Mouse (Mus musculus): ENCODE measurements around the gene Spryd3. TPM values are rescaled to one million over a fixed set of nuclear protein-coding genes. Genes with fewer than 3 reads are reported as not detected.
"Not testable (repeated sequence)": the region's sequence is repeated elsewhere in the genome, so short reads cannot be mapped to it uniquely, and the experiment has no call there.

Spryd3 gene
- polyA plus RNA-seq, 1 experiment: 26.0 TPM

- WGBS: 41% methylated on average over 2 of the region's 2 CpGs
- Histone ChIP-seq H3K27ac (ENCODE audit: insufficient read depth, low read length) (no peak overlapping the region), H3K36me3 (ENCODE audit: control insufficient read depth, insufficient read depth, low read length) (peaks cover 20% of the 10 kb centered on the region), H3K27me3 (ENCODE audit: control insufficient read depth, insufficient read depth, low read length) (no peaks in the 10 kb centered on the region), H3K4me1 (ENCODE audit: control insufficient read depth, insufficient read depth, insufficient read length) (0 out of 2 replicates have a peak, but pooled peaks cover under 1% of the 10 kb centered on the region), H3K4me3 (ENCODE audit: extremely low read depth, insufficient read depth, insufficient read length) (no peak overlapping the region)
- TF ChIP-seq CTCF (IDR thresholded peaks at IDR 0.05; ENCODE audit: extremely low read depth, insufficient read depth, insufficient read length, insufficient replicate concordance) (no peak), POLR2A (IDR thresholded peaks at IDR 0.05; ENCODE audit: low read depth, low read length) (no peak)
- DNase-seq (ENCODE audit: low read depth in 1 of 2, low spot score in 2 of 2): no peak
Measured at GRCm38 (mm10) chr15:102080429-102080828, 55.6 kb downstream of the Spryd3 start.

DNA sequence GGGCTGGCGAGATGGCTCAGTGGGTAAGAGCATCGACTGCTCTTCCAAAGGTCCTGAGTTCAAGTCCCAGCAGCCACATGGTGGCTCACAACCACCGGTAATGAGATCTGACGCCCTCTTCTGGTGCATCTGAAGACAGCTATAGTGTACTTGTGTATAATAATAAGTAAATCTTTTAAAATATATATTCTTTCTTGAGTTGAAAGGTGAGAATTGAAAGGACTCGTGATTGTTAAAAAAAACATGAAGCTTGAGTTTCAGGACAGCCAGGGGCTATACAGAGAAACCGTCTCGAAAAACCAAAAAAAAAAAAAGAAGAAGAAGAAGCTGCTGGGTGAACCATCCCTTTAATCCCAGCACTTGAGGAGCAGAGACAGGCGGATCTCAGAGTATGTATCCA lies 56.1 kb downstream of the Spryd3 start:
- not testable (repeated sequence) for DNase-seq (ENCODE audit: low read depth in 1 of 2, low spot score in 2 of 2); H3K27ac ChIP-seq (ENCODE audit: insufficient read depth, low read length); H3K27me3 ChIP-seq (ENCODE audit: control insufficient read depth, insufficient read depth, low read length); H3K4me1 ChIP-seq (ENCODE audit: control insufficient read depth, insufficient read depth, insufficient read length); H3K4me3 ChIP-seq (ENCODE audit: extremely low read depth, insufficient read depth, insufficient read length)
- WGBS: 69% methylated on average over 8 of the region's 8 CpGs
- peaks cover 18% of the 10 kb centered on the region for H3K36me3 ChIP-seq (ENCODE audit: control insufficient read depth, insufficient read depth, low read length)

DNA sequence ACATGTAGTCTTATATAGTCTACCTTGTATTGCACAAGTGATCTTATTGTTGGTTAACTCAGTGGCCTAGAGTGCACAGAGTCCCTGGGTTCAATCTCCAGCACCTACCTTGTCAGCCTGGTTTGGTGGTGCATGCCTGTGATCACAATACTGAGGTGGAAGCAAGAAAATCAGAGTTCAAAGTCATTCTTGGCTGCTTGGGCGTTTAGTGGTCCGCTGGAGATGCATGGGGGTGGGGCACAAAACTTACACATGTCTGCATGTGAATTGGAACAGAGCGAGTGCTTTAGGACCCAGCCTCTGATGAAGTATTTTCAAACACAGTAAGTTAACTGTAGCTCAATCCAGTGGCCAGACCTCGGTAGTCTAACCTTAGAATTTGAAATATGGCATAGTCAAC lies 56.8 kb downstream of the Spryd3 start:
- no peak for DNase-seq (ENCODE audit: low read depth in 1 of 2, low spot score in 2 of 2)
- Histone ChIP-seq H3K4me1 (ENCODE audit: control insufficient read depth, insufficient read depth, insufficient read length) (0 out of 2 replicates have a peak, but pooled peaks cover 5% of the 10 kb centered on the region), H3K27ac (ENCODE audit: insufficient read depth, low read length) (no peak overlapping the region), H3K4me3 (ENCODE audit: extremely low read depth, insufficient read depth, insufficient read length) (no peak overlapping the region), H3K36me3 (ENCODE audit: control insufficient read depth, insufficient read depth, low read length) (peaks cover 13% of the 10 kb centered on the region; the same call in 1 of the 2 replicates), H3K27me3 (ENCODE audit: control insufficient read depth, insufficient read depth, low read length) (no peaks in the 10 kb centered on the region)
- 71% methylated on average over 4 of the region's 4 CpGs for WGBS
- TF ChIP-seq POLR2A (IDR thresholded peaks at IDR 0.05; ENCODE audit: low read depth, low read length): no peak
- TF ChIP-seq CTCF (IDR thresholded peaks at IDR 0.05; ENCODE audit: extremely low read depth, insufficient read depth, insufficient read length, insufficient replicate concordance): no peak

DNA sequence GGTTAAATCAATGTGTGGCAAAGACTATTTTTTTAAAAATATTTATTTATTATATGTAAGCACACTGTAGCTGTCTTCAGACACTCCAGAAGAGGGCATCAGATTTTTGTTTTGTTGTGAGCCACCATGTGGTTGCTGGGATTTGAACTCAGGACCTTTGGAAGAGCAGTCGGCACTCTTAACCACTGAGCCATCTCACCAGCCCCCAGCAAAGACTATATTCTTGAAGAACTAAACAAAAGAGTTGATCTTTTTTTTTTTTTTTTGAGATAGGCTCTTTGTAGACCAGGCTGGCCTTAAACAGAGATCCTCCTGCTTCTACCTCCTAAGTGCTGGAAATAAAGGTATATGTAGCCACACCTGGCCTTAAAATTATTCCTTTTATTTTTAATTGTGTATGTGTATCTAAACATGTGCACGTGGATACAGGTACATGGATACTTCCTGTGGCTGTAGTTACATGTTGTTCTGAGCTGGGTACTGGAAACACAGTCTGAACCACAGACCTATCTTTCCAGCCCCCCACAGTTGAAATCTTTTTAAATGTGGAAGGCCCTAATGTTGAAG lies 58.8 kb downstream of the Spryd3 start:
- 0 out of 2 replicates have a peak, but pooled peaks cover 5% of the 10 kb centered on the region for H3K4me1 ChIP-seq (ENCODE audit: control insufficient read depth, insufficient read depth, insufficient read length)
- no peak overlapping the region for H3K27ac ChIP-seq (ENCODE audit: insufficient read depth, low read length)
- no peak overlapping the region for H3K4me3 ChIP-seq (ENCODE audit: extremely low read depth, insufficient read depth, insufficient read length)
- TF ChIP-seq CTCF (IDR thresholded peaks at IDR 0.05; ENCODE audit: extremely low read depth, insufficient read depth, insufficient read length, insufficient replicate concordance) (no peak), POLR2A (IDR thresholded peaks at IDR 0.05; ENCODE audit: low read depth, low read length) (no peak)
- no peaks in the 10 kb centered on the region for H3K27me3 ChIP-seq (ENCODE audit: control insufficient read depth, insufficient read depth, low read length)
- WGBS: 65% methylated on average over 2 of the region's 2 CpGs
- DNase-seq (ENCODE audit: low read depth in 1 of 2, low spot score in 2 of 2): no peak
- H3K36me3 ChIP-seq (ENCODE audit: control insufficient read depth, insufficient read depth, low read length): no peaks in the 10 kb centered on the region

- no peak for DNase-seq (ENCODE audit: low read depth in 1 of 2, low spot score in 2 of 2)
- TF ChIP-seq POLR2A (IDR thresholded peaks at IDR 0.05; ENCODE audit: low read depth, low read length) (no peak), CTCF (IDR thresholded peaks at IDR 0.05; ENCODE audit: extremely low read depth, insufficient read depth, insufficient read length, insufficient replicate concordance) (no peak)
- H3K4me1 ChIP-seq (ENCODE audit: control insufficient read depth, insufficient read depth, insufficient read length): 0 out of 2 replicates have a peak, but pooled peaks cover 5% of the 10 kb centered on the region
- no peaks in the 10 kb centered on the region for H3K36me3 ChIP-seq (ENCODE audit: control insufficient read depth, insufficient read depth, low read length)
- no peaks in the 10 kb centered on the region for H3K27me3 ChIP-seq (ENCODE audit: control insufficient read depth, insufficient read depth, low read length)
- H3K27ac ChIP-seq (ENCODE audit: insufficient read depth, low read length): no peak overlapping the region
- 7% methylated on average over 11 of the region's 11 CpGs for WGBS
- no peak overlapping the region; the same call in 1 of the 2 replicates for H3K4me3 ChIP-seq (ENCODE audit: extremely low read depth, insufficient read depth, insufficient read length)
Measured at GRCm38 (mm10) chr15:102074876-102075585, 61.0 kb downstream of the Spryd3 start.

DNA sequence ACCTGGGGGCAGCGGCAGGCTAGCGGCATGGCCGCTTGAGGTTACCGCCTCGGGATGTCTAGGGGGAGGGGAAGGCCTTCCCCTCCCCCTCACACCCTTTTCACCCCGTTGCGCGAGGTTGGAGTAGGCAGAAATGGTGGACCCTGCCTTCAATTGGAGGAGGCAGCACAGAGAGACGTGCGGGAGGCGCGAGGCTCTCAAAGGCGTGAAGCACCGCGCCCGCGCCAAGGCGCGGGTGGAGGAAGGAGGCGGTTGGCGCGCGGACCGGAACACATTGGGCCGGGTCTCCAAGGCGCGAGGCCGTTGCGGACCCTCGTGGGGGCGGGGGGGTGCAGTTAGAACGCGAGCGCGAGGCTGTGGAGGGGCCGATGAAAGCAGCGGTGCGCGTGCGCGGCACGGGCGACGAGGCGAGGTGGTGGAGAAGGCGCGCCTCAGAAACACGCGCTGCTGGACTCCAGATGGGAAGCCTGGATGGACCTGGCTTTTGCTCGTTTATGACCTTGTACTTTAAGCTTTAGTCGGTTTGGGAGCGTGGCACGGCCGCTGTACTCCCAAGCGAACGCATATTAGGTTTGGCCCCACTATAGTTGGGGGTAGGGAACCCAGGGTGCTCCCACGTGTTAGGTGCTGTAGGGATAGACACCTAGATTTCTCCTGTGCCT lies 61.8 kb downstream of the Spryd3 start:
- DNase-seq (ENCODE audit: low read depth in 1 of 2, low spot score in 2 of 2): peak in 1 of 2 experiments; percentile 57
- Histone ChIP-seq H3K36me3 (ENCODE audit: control insufficient read depth, insufficient read depth, low read length) (no peaks in the 10 kb centered on the region), H3K4me3 (ENCODE audit: extremely low read depth, insufficient read depth, insufficient read length) (peak overlapping the region; percentile 91), H3K27ac (ENCODE audit: insufficient read depth, low read length) (peak overlapping the region; percentile 92), H3K27me3 (ENCODE audit: control insufficient read depth, insufficient read depth, low read length) (no peaks in the 10 kb centered on the region), H3K4me1 (ENCODE audit: control insufficient read depth, insufficient read depth, insufficient read length) (peaks cover 5% of the 10 kb centered on the region; the same call in 1 of the 2 replicates)
- no peak for TF ChIP-seq CTCF (IDR thresholded peaks at IDR 0.05; ENCODE audit: extremely low read depth, insufficient read depth, insufficient read length, insufficient replicate concordance)
- TF ChIP-seq POLR2A (IDR thresholded peaks at IDR 0.05; ENCODE audit: low read depth, low read length): no peak
- under 1% methylated on average over 57 of the region's 57 CpGs for WGBS
